Mouse (Mus musculus) kidney, adult 2 months (tissue): ENCODE measurements around the gene Mgat5b. TPM values are rescaled to one million over a fixed set of nuclear protein-coding genes. Genes with fewer than 3 reads are reported as not detected.

Experiments
- DNase-seq: peaks from one replicate; pipeline ENCODE4 v3.0.0; 2021
- H3K27ac ChIP-seq: fragments of 200-500 bp; 2 replicates; pipeline ENCODE4 v1.5.1; 2012; ENCODE audit warnings: low read depth, low read length, control low read depth, inconsistent platforms; ENCODE audit not compliant: insufficient read depth
- H3K27me3 ChIP-seq: fragments of 200-500 bp; replicated peaks from 2 replicates; pipeline ENCODE4 v1.6.1; 2012; ENCODE audit warnings: mild to moderate bottlenecking, moderate library complexity, low read length, inconsistent platforms; ENCODE audit not compliant: control insufficient read depth, insufficient read depth
- H3K36me3 ChIP-seq: fragments of 200-500 bp; 2 replicates; pipeline ENCODE4 v1.6.1; 2012; ENCODE audit warnings: mild to moderate bottlenecking, moderate library complexity, low read length, inconsistent platforms; ENCODE audit not compliant: control insufficient read depth, insufficient read depth
- H3K4me1 ChIP-seq: fragments of 200-500 bp; 2 replicates; pipeline ENCODE4 v1.6.1; 2011; ENCODE audit warnings: low read length; ENCODE audit not compliant: control insufficient read depth, insufficient read depth
- H3K4me3 ChIP-seq: fragments of 200-500 bp; 2 replicates; pipeline ENCODE4 v1.5.1; 2011; ENCODE audit warnings: mild to moderate bottlenecking, low read depth, low read length, control low read depth; ENCODE audit not compliant: insufficient read depth
- CTCF ChIP-seq: fragments of 200-500 bp; conservative IDR thresholded peaks from 2 replicates; pipeline ENCODE4 v1.5.1; 2011; ENCODE audit warnings: low read depth, mild to moderate bottlenecking, control low read depth, low read length, moderate library complexity, mixed read lengths; ENCODE audit not compliant: insufficient read depth, insufficient read length
- POLR2A ChIP-seq: fragments of 200-500 bp; IDR thresholded peaks from one replicate; pipeline ENCODE4 v1.6.1; 2011; ENCODE audit warnings: low read depth, low read length, control low read depth
- WGBS: fragments of 180-500 bp; shearing (Covaris S2); methylation state at CpG from one replicate; pipeline ENCODE4 v1.1.7; 2018; 5-methylcytosine and 5-hydroxymethylcytosine counted together
- polyA plus RNA-seq: library from polyadenylated mRNA; depleted of rRNA; stranded (reverse); fragments of >200 nt; gene quantifications from 2 replicates; pipeline ENCODE4 v1.2.3, GENCODE M21; 2012

The Mgat5b gene
- polyA plus RNA-seq, 1 experiment, result 1.4 TPM

GRCm38 (mm10) chr11:116940088-116940855 is 21.6 kb downstream of the Mgat5b start:
- TF ChIP-seq CTCF (no peak), POLR2A (no peak)
- 17% methylated on average over 20 of the region's 20 CpGs for WGBS

DNA sequence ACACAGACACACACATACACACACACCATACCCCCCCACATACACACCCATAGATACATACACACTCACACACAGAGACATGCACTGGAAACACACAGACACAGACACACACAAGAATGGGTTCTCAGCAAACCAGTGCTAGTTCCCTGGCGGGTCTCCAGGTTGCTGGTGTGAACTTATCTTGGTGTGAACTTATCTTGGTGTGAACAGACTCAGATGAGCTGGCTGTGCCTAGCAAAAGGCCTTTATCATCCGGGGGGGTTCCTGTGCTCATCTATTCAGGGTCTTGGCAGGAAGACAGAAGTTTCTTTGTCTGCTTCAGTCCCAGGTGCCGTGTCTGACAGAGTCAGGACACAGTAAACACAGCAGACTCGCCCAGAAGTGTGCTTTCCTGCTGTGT is 25.7 kb downstream of the Mgat5b start:
- WGBS, result 71% methylated on average over 4 of the region's 4 CpGs

More at GRCm38 (mm10) chr11:116940088-116940855, 21.6 kb downstream of the Mgat5b start:
- no peaks in the 10 kb centered on the region for H3K27me3 ChIP-seq
- DNase-seq, result no peak
- H3K36me3 ChIP-seq, result no peaks in the 10 kb centered on the region
- no peak overlapping the region for H3K27ac ChIP-seq
- no peak overlapping the region for H3K4me3 ChIP-seq
- H3K4me1 ChIP-seq, result no peaks in the 10 kb centered on the region

GRCm38 (mm10) chr11:116949832-116950231 is 31.2 kb downstream of the Mgat5b start:
- WGBS, result 46% methylated on average over 9 of the region's 9 CpGs
- TF ChIP-seq CTCF (no peak), POLR2A (no peak)

More for the DNA sequence above, 25.7 kb downstream of the Mgat5b start:
- H3K27me3 ChIP-seq, result no peaks in the 10 kb centered on the region
- H3K4me3 ChIP-seq, result no peak overlapping the region
- DNase-seq, result no peak
- H3K36me3 ChIP-seq, result no peaks in the 10 kb centered on the region
- no peaks in the 10 kb centered on the region for H3K4me1 ChIP-seq
- no peak for TF ChIP-seq CTCF
- no peak for TF ChIP-seq POLR2A
- H3K27ac ChIP-seq, result no peak overlapping the region

DNA sequence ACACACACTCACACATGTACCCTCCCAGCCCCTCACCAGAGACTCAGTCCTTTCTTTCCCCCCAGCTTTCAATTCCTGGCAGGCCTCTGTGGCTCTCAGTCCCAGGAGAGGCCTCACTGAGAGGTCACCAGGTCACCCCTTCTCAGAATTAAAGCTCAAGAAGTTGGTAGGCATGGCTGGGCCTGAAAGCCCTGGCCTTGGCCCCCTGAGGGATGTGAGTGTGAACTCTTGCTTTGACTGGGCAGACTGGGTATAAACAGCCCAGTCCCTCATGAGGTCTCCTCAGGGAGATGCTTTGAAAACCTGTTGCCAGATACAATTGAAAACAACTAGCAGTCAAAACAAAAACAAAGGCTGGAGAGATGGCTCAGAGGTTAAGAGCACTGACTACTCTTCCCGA is 32.8 kb downstream of the Mgat5b start:
- DNase-seq, result no peak
- no peaks in the 10 kb centered on the region for H3K4me1 ChIP-seq
- H3K4me3 ChIP-seq, result no peak overlapping the region
- no peak overlapping the region for H3K27ac ChIP-seq
- 71% methylated on average over 1 of the region's 1 CpGs for WGBS
- TF ChIP-seq CTCF (no peak), POLR2A (no peak)
- no peaks in the 10 kb centered on the region for H3K27me3 ChIP-seq
- H3K36me3 ChIP-seq, result no peaks in the 10 kb centered on the region

More at GRCm38 (mm10) chr11:116949832-116950231, 31.2 kb downstream of the Mgat5b start:
- H3K27ac ChIP-seq, result no peak overlapping the region
- no peaks in the 10 kb centered on the region for H3K36me3 ChIP-seq
- no peak for DNase-seq
- no peak overlapping the region for H3K4me3 ChIP-seq
- no peaks in the 10 kb centered on the region for H3K27me3 ChIP-seq
- no peaks in the 10 kb centered on the region for H3K4me1 ChIP-seq

DNA sequence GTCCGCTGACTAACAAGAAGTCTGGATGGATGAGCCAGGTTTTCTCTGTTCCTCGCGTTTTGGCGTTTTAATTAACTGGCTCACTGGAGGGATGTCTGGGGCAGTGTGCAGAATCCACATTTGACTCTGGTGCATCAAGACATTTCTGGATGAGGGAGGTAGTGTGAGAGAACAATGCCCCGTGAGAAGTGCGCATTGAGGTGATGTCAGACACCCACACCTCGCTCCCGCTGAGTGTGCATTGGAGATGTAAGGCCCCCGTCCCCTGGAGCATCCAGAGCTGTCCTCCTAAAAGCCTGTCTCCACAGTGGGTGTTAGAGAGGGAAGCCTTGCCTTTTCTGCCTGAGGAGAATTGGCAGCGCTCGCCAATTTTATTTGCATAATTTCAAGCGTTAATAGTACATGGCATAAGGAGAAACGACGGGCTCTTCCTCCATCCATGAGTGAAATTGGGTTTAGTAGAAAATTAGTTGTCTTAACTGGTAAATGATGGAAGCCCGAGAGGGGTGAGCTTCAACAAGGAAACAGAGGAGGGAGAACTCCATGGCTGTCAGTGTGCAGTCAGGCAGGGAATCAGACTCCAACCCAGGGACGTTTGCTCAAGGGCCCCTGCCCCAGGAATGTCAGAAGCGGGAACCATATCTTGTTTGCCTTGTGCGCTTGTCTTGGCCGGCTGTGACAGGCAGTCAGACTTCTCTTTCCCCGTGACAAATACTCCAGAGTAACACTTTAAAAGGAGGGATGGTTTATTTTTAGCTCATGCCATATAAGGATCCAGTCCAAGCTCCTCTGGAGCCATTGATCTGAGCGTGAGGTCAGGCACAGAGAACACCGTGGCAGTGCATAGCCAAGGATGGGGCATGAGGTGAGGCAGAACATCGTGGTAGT is 35.8 kb downstream of the Mgat5b start:
- Histone ChIP-seq H3K27ac (no peak overlapping the region), H3K36me3 (no peaks in the 10 kb centered on the region), H3K4me1 (no peaks in the 10 kb centered on the region), H3K4me3 (no peak overlapping the region), H3K27me3 (no peaks in the 10 kb centered on the region)
- no peak for DNase-seq
- TF ChIP-seq POLR2A, result no peak
- no peak for TF ChIP-seq CTCF
- WGBS, result 53% methylated on average over 23 of the region's 23 CpGs

- DNase-seq, result no peak
- WGBS, result 52% methylated on average over 5 of the region's 5 CpGs
- H3K4me1 ChIP-seq, result no peaks in the 10 kb centered on the region
- H3K27me3 ChIP-seq, result no peaks in the 10 kb centered on the region
- H3K27ac ChIP-seq, result no peak overlapping the region
- no peak overlapping the region for H3K4me3 ChIP-seq
- H3K36me3 ChIP-seq, result no peaks in the 10 kb centered on the region
- TF ChIP-seq POLR2A, result no peak
- TF ChIP-seq CTCF, result no peak
These were observed 39.9 kb downstream of the Mgat5b start for GRCm38 (mm10) chr11:116958601-116959000.

GRCm38 (mm10) chr11:116965061-116965460 is 46.4 kb downstream of the Mgat5b start:
- Histone ChIP-seq H3K27me3 (no peaks in the 10 kb centered on the region), H3K4me1 (no peaks in the 10 kb centered on the region), H3K36me3 (no peaks in the 10 kb centered on the region), H3K4me3 (no peak overlapping the region), H3K27ac (no peak overlapping the region)
- no peak for TF ChIP-seq CTCF
- TF ChIP-seq POLR2A, result no peak
- 57% methylated on average over 7 of the region's 7 CpGs for WGBS
- DNase-seq, result no peak
